Mouse (Mus musculus): ENCODE measurements around the gene Hcn1.

- TF ChIP-seq CTCF (IDR thresholded peaks at IDR 0.05; ENCODE audit: low read depth, low read length) (no peak), POLR2A (IDR thresholded peaks at IDR 0.05; ENCODE audit: insufficient read depth, low read length) (no peak)
Observed at GRCm38 (mm10) chr13:117892076-117892475, 290.0 kb downstream of the Hcn1 start.

All from ES-Bruce4 (cell line).